Mouse (Mus musculus) kidney, adult 9 months (tissue): ENCODE data around the gene Vasp.

Experiments
- DNase-seq: peaks from one replicate; pipeline ENCODE4 v3.0.0; 2022

Gene Vasp

DNA sequence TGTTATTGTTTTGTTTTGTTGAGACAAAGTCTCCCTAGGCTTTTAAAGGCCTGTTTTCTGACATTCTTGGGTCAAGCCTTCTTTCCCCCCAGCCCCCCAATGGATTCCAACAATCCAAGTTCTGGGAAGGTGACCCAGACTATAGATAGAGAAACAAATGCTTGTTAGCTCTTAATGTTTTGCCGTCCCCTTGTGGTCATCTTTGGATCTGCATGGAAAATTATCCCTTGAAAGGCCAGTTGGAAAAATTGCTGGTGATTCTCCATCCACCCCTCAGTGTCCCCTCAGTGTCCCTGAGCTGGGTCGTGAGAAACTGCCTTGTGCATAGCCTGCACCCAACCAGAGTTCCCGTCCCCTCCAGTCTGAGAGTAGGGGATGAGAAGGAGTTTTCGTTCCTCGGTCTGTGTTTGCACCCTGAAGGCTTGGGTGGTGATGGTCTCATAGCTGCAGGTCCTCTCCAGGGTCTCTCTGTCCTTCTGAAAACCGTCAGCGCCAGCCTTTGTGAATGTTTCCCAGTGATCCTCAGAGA, 62.6 kb downstream of the Vasp start:
- DNase-seq = peak; percentile 67

DNA sequence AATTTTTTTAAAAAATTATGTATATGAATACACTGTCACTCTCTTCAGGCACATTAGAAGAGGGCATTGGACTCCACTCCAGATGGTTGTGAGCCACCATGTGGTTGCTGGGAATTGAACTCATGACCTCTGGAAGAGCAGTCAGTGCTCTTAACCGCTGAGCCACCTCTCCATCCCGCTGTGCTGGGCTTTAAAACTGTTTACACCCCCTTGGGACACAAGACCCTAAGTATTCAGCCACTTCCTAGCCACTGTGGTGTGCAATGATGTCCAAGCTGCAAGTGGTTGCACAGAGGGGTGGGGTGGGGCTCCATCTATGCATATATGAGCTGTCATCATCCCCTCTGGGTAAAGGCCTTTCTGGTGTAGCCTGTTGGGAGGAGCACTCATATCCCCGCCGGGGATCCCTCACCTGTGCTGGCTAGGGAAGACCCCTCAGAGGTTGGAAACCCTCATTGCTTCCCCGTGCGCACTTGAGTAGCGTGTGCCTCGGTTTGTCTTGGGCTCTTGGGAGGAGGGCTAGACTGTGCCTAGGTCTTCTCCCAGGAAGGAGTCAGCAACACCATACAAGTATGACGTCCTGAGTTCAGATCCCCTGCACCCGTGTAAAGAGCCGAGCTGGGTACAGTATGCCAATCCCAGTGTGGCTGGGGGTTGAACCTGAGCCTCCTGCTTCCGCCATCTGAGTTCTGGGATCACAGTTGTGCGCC, 63.3 kb downstream of the Vasp start:
- DNase-seq = no peak
